Mouse (Mus musculus): ENCODE data around the gene Mast3. TPM values are rescaled to one million over a fixed set of nuclear protein-coding genes. Genes with fewer than 3 reads are reported as not detected.

The Mast3 gene
- polyA plus RNA-seq, 1 experiment from 2014 or later = 10.1 TPM

DNA sequence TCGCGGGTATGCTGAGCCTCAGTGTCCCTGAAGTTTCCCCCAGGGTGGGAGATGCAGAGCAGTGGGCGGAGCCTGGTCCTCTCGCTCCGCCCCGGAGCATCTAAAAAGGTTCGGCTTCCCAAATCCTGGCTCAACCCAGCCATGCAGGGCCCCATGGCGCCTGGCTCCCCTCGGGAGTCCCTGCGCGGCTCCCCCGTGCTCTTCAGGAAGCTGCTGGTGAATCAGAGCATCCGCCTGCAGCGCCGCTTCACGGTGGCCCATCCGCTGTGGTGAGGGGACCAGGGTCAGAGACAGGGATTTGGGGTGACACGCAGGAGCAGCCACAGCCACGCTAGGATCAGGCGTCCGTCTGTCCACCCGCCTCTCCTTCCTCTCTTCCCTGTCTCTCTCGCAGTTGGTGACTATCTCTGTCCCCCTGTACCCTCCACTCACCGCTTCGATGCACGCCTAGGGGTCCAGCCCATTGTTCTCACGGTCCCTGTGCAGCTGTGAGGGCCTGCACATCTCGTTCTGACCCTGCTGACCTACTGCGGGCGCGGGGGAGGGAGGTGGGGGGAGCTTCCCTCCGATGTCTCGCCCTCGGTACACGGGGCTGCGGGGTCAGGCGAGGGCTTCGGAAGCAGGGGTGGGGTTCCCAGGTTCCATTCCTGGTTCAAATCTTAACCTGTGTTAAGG is 61.7 kb downstream of the Mast3 start:
- Histone ChIP-seq H3K4me3 (ENCODE audit: low read depth, low read length) (peak overlapping the region; percentile 24), H3K9me3 (ENCODE audit: control insufficient read depth, low read length) (no peaks in the 10 kb centered on the region), H3K9ac (ENCODE audit: low read length) (peak overlapping the region; percentile 49), H3K36me3 (ENCODE audit: control insufficient read depth, insufficient read depth, low read length) (no peaks in the 10 kb centered on the region), H3K27ac (ENCODE audit: low read depth, low read length) (no peak overlapping the region), H3K27me3 (ENCODE audit: control insufficient read depth, insufficient read depth, low read length) (peaks cover 33% of the 10 kb centered on the region), H3K4me1 (ENCODE audit: control insufficient read depth, insufficient read depth, low read length) (peaks cover 11% of the 10 kb centered on the region), H3K4me2 (peak overlapping the region; percentile 41)
- WGBS = 1% methylated on average over 38 of the region's 38 CpGs
- ATAC-seq (ENCODE audit: low FRiP score) (peak; percentile 45; the same call in 1 of the 2 replicates), DNase-seq (ENCODE audit: low spot score, missing footprints) (peak; percentile 91)

DNA sequence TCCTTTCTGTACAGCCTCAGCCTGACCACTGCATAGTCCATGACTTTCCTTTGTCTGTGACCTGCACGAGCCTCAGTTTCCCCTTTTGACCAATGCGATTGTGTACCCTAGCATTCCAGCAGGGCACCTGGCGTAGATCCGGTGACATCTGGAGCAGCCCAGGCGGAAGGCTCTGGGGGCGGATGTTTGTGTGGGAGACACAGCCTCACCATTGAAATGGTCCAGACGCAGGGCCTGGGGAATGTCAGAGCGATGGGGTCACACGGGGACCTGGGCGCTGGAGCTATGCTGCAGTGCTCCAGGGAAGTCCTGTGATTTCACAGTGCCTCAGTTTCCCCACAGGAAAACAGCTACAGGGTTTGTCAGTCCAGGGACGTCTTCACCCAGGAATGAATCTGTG is 62.7 kb downstream of the Mast3 start:
- Histone ChIP-seq H3K4me2 (no peak overlapping the region), H3K4me3 (ENCODE audit: low read depth, low read length) (no peak overlapping the region), H3K36me3 (ENCODE audit: control insufficient read depth, insufficient read depth, low read length) (no peaks in the 10 kb centered on the region), H3K4me1 (ENCODE audit: control insufficient read depth, insufficient read depth, low read length) (peaks cover 11% of the 10 kb centered on the region), H3K9me3 (ENCODE audit: control insufficient read depth, low read length) (no peaks in the 10 kb centered on the region), H3K9ac (ENCODE audit: low read length) (no peak overlapping the region), H3K27ac (ENCODE audit: low read depth, low read length) (no peak overlapping the region), H3K27me3 (ENCODE audit: control insufficient read depth, insufficient read depth, low read length) (peaks cover 33% of the 10 kb centered on the region)
- no peak for DNase-seq (ENCODE audit: low spot score, missing footprints)
- 73% methylated on average over 11 of the region's 11 CpGs for WGBS
- no peak for ATAC-seq (ENCODE audit: low FRiP score)

DNA sequence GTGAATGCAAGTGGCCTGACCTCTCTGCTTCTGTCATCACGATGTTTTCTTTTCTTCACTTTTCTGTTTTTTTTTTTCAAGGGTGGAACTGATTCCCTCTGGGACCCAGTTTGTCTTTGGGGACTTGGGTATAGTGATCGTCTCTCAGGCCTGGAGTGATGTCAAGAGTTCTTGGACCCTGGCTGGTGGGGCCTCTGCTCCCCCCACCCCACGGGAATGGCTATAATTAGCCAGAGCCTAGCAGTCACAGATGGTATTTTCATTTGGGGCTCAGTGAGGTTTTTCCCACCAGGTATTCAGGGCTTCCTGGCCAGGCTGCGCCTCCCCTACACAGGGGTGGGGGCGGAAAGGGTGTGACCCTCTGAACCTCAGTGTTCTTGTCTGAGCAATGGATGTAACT is 63.2 kb downstream of the Mast3 start:
- ATAC-seq (ENCODE audit: low FRiP score) (no peak), DNase-seq (ENCODE audit: low spot score, missing footprints) (no peak)
- peaks cover 33% of the 10 kb centered on the region for H3K27me3 ChIP-seq (ENCODE audit: control insufficient read depth, insufficient read depth, low read length)

DNA sequence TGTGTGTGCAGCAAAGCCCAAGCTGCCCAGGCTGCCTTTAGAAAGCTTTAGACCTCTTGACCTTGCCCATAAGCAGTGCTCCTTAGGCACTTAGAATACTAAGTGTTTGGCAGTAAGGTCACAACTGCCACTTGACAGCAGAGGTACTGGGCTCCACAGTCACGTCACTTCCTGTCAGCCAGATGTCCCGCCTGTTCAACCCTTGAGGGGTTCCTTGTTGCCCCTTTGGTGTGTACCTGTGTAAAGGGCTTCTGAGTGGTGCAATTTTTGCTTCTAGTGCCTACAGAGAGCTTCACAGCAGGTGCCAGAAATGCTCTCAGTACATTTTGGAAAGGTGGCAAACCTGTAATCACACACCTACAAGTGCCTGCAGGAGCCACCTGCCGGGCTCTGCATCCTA is 66.6 kb downstream of the Mast3 start:
- no peak for DNase-seq (ENCODE audit: low spot score, missing footprints)
- Histone ChIP-seq H3K4me3 (ENCODE audit: low read depth, low read length) (no peak overlapping the region), H3K27me3 (ENCODE audit: control insufficient read depth, insufficient read depth, low read length) (peaks cover 12% of the 10 kb centered on the region)

More for the DNA sequence above, 63.2 kb downstream of the Mast3 start:
- Histone ChIP-seq H3K9me3 (ENCODE audit: control insufficient read depth, low read length) (no peaks in the 10 kb centered on the region), H3K36me3 (ENCODE audit: control insufficient read depth, insufficient read depth, low read length) (no peaks in the 10 kb centered on the region), H3K9ac (ENCODE audit: low read length) (no peak overlapping the region), H3K4me1 (ENCODE audit: control insufficient read depth, insufficient read depth, low read length) (peaks cover 11% of the 10 kb centered on the region), H3K4me3 (ENCODE audit: low read depth, low read length) (no peak overlapping the region), H3K27ac (ENCODE audit: low read depth, low read length) (no peak overlapping the region), H3K4me2 (no peak overlapping the region)
- whole genome bisulfite sequencing = 63% methylated on average over 5 of the region's 5 CpGs

DNA sequence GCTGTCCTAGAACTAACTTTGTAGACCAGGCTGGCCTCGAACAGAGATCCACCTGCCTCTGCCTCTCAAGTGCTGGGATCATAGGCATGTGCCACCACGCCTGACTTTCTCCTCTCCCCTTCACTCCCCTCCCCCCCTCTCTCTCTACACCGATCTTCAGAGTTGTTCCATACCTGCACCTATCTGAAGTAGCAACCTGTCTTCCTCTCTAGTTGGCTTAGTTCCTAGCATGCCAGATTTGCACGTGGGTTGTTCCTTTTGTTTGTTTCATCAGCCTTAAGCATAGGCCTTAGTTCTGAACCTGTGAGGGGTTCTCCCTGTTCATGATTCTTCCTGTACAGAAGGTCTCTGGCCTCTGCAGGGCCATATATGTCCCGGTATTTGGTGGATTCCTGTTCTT is 67.1 kb downstream of the Mast3 start:
- Histone ChIP-seq H3K9ac (ENCODE audit: low read length) (no peak overlapping the region), H3K27ac (ENCODE audit: low read depth, low read length) (no peak overlapping the region), H3K36me3 (ENCODE audit: control insufficient read depth, insufficient read depth, low read length) (no peaks in the 10 kb centered on the region), H3K27me3 (ENCODE audit: control insufficient read depth, insufficient read depth, low read length) (peaks cover 6% of the 10 kb centered on the region), H3K4me1 (ENCODE audit: control insufficient read depth, insufficient read depth, low read length) (no peaks in the 10 kb centered on the region), H3K4me3 (ENCODE audit: low read depth, low read length) (no peak overlapping the region), H3K4me2 (no peak overlapping the region), H3K9me3 (ENCODE audit: control insufficient read depth, low read length) (no peaks in the 10 kb centered on the region)
- no peak for ATAC-seq (ENCODE audit: low FRiP score)
- 72% methylated on average over 5 of the region's 5 CpGs for WGBS
- DNase-seq (ENCODE audit: low spot score, missing footprints) = no peak

More for the DNA sequence above, 66.6 kb downstream of the Mast3 start:
- ATAC-seq (ENCODE audit: low FRiP score) = no peak
- Histone ChIP-seq H3K4me1 (ENCODE audit: control insufficient read depth, insufficient read depth, low read length) (peaks cover 4% of the 10 kb centered on the region), H3K36me3 (ENCODE audit: control insufficient read depth, insufficient read depth, low read length) (no peaks in the 10 kb centered on the region), H3K9me3 (ENCODE audit: control insufficient read depth, low read length) (no peaks in the 10 kb centered on the region), H3K4me2 (no peak overlapping the region), H3K9ac (ENCODE audit: low read length) (no peak overlapping the region), H3K27ac (ENCODE audit: low read depth, low read length) (no peak overlapping the region)
- 70% methylated on average over 3 of the region's 3 CpGs for WGBS

DNA sequence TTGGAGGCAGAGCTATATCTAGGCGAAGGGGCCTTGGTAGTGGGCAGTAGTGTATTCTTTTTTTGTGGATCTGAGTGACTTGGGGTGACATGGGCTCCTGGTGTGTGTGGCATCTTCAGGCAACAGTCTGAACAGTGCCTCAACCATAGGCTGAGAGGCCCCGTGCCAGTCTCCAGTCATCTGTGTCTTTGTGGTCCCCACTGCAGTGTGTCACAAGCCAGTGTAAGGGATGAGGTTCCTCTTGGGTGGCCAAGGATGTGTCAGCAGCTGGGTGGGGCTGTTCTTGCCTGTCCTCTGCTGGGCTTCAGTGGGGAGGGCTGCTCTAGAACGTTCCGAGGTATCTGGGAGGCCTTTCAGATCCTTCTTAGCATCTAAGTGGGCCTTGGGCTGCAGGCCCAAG is 73.9 kb downstream of the Mast3 start:
- 89% methylated on average over 4 of the region's 4 CpGs for WGBS
- Histone ChIP-seq H3K27ac (ENCODE audit: low read depth, low read length) (no peak overlapping the region), H3K9me3 (ENCODE audit: control insufficient read depth, low read length) (no peaks in the 10 kb centered on the region), H3K4me3 (ENCODE audit: low read depth, low read length) (no peak overlapping the region), H3K4me1 (ENCODE audit: control insufficient read depth, insufficient read depth, low read length) (peaks cover 3% of the 10 kb centered on the region; the same call in 1 of the 2 replicates), H3K27me3 (ENCODE audit: control insufficient read depth, insufficient read depth, low read length) (peaks cover 18% of the 10 kb centered on the region), H3K4me2 (no peak overlapping the region), H3K36me3 (ENCODE audit: control insufficient read depth, insufficient read depth, low read length) (no peaks in the 10 kb centered on the region), H3K9ac (ENCODE audit: low read length) (no peak overlapping the region)
- DNase-seq (ENCODE audit: low spot score, missing footprints) (no peak), ATAC-seq (ENCODE audit: low FRiP score) (no peak)

DNA sequence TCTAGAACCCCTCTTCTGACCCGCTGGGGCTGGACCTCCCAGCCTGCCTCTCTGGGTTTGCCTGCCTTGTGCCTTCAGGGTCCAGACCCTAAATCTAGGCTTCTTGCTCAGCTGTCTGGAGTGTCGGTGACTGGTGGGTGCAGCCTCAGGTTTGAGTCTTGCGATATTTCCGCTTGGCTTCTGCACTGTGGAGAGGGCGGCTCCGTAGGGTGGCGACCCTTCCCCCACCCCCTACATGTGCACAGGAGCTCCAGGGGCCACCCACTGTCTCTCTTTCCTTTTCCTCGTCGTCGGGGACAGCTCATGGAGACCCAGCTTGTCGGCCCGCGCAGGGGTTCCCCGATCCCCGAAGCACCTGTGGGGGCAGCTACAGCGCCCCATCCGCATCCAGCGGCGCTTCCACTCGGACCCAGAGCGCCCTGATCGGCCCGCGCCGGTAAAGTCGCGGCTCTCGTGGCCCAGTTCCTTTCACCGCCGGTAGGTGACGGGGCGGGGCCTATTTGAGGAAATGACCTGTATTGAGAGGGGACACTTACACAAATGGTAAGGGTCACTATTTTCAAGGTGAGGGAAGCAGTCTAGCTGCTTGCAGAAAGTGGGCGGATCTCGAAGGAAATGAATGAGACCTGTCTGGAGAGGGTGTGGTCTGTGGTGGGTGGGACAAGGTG is 74.9 kb downstream of the Mast3 start:
- WGBS = 6% methylated on average over 34 of the region's 34 CpGs
- H3K9ac ChIP-seq (ENCODE audit: low read length) = 0 out of 2 replicates have a peak overlapping the region, but pooled peaks have one; percentile 24
- no peaks in the 10 kb centered on the region for H3K36me3 ChIP-seq (ENCODE audit: control insufficient read depth, insufficient read depth, low read length)
- peaks cover 3% of the 10 kb centered on the region; the same call in 1 of the 2 replicates for H3K4me1 ChIP-seq (ENCODE audit: control insufficient read depth, insufficient read depth, low read length)
- DNase-seq (ENCODE audit: low spot score, missing footprints) = no peak
- no peaks in the 10 kb centered on the region for H3K9me3 ChIP-seq (ENCODE audit: control insufficient read depth, low read length)
- H3K4me3 ChIP-seq (ENCODE audit: low read depth, low read length) = 0 out of 2 replicates have a peak overlapping the region, but pooled peaks have one; percentile 3
- H3K27me3 ChIP-seq (ENCODE audit: control insufficient read depth, insufficient read depth, low read length) = peaks cover 18% of the 10 kb centered on the region
- H3K4me2 ChIP-seq = peak overlapping the region; percentile 30
- no peak overlapping the region for H3K27ac ChIP-seq (ENCODE audit: low read depth, low read length)
- no peak for ATAC-seq (ENCODE audit: low FRiP score)

Small RNA genes lying within 50 kb of the gene (microRNA-seq; reads per million reads assigned to microRNA genes)
- 0.76 reads per million for gene Mir7240

Other genes with a start within 250 kb of the Mast3 start
- 46.1 and 56.0 TPM in 2 replicates for gene Isyna1, start 210.7 kb downstream of the Mast3 start, polyA plus RNA-seq (2014; fragmentation: Nextera tagmentation; extraction: Ambion mirVana)
- gene Ssbp4, start 196.2 kb downstream of the Mast3 start, polyA plus RNA-seq (2014; fragmentation: Nextera tagmentation; extraction: Ambion mirVana) = 87.8 and 96.9 TPM in 2 replicates
- gene Lrrc25, start 188.9 kb downstream of the Mast3 start, polyA plus RNA-seq (2014; fragmentation: Nextera tagmentation; extraction: Ambion mirVana) = 1.2 and 1.3 TPM in 2 replicates
- gene Gdf15, start 172.6 kb downstream of the Mast3 start, polyA plus RNA-seq (2014; fragmentation: Nextera tagmentation; extraction: Ambion mirVana) = 0.10 and 0.11 TPM in 2 replicates
- 103 and 108 TPM in 2 replicates for gene Pgpep1, start 144.7 kb downstream of the Mast3 start, polyA plus RNA-seq (2014; fragmentation: Nextera tagmentation; extraction: Ambion mirVana)
- gene Lsm4, start 131.8 kb downstream of the Mast3 start, polyA plus RNA-seq (2014; fragmentation: Nextera tagmentation; extraction: Ambion mirVana) = 305 and 326 TPM in 2 replicates
- gene Jund, start 106.1 kb downstream of the Mast3 start, polyA plus RNA-seq (2014; fragmentation: Nextera tagmentation; extraction: Ambion mirVana) = 119 and 138 TPM in 2 replicates
- 0.04 TPM in 1 of 2 replicates, not detected in the other for gene Iqcn, start 101.6 kb downstream of the Mast3 start, polyA plus RNA-seq (2014; fragmentation: Nextera tagmentation; extraction: Ambion mirVana)
- gene Gm3336, start 86.5 kb downstream of the Mast3 start, polyA plus RNA-seq (2014; fragmentation: Nextera tagmentation; extraction: Ambion mirVana) = not detected in 2 replicates
- gene Pde4c, start 81.3 kb downstream of the Mast3 start, polyA plus RNA-seq (2014; fragmentation: Nextera tagmentation; extraction: Ambion mirVana) = 0.16 TPM in 1 of 2 replicates, not detected in the other
- 56.6 and 66.1 TPM in 2 replicates for gene Rab3a, start 50.4 kb downstream of the Mast3 start, polyA plus RNA-seq (2014; fragmentation: Nextera tagmentation; extraction: Ambion mirVana)
- 28.3 and 29.6 TPM in 2 replicates for gene Mpv17l2, start 44.1 kb downstream of the Mast3 start, polyA plus RNA-seq (2014; fragmentation: Nextera tagmentation; extraction: Ambion mirVana)
- gene Pik3r2, start 28.3 kb downstream of the Mast3 start, polyA plus RNA-seq (2014; fragmentation: Nextera tagmentation; extraction: Ambion mirVana) = 25.4 and 30.2 TPM in 2 replicates
- 0.38 TPM in 1 of 2 replicates, not detected in the other for gene Il12rb1, start 3.4 kb upstream of the Mast3 start, polyA plus RNA-seq (2014; fragmentation: Nextera tagmentation; extraction: Ambion mirVana)
- gene Arrdc2, start 34.7 kb upstream of the Mast3 start, polyA plus RNA-seq (2014; fragmentation: Nextera tagmentation; extraction: Ambion mirVana) = 7.1 and 8.0 TPM in 2 replicates
- 10.9 and 12.4 TPM in 2 replicates for gene Kcnn1, start 58.2 kb upstream of the Mast3 start, polyA plus RNA-seq (2014; fragmentation: Nextera tagmentation; extraction: Ambion mirVana)
- gene Ccdc124, start 68.9 kb upstream of the Mast3 start, polyA plus RNA-seq (2014; fragmentation: Nextera tagmentation; extraction: Ambion mirVana) = 161 and 166 TPM in 2 replicates
- 0.61 and 0.77 TPM in 2 replicates for gene Slc5a5, start 87.7 kb upstream of the Mast3 start, polyA plus RNA-seq (2014; fragmentation: Nextera tagmentation; extraction: Ambion mirVana)
- 2,833 and 3,086 TPM in 2 replicates for gene Rpl18a, start 92.4 kb upstream of the Mast3 start, polyA plus RNA-seq (2014; fragmentation: Nextera tagmentation; extraction: Ambion mirVana)
- 31.2 and 35.4 TPM in 2 replicates for gene Map1s, start 100.9 kb upstream of the Mast3 start, polyA plus RNA-seq (2014; fragmentation: Nextera tagmentation; extraction: Ambion mirVana)